Comparison of ENCODE assay signal across 8 mouse cellular contexts in the genomic region with DNA sequence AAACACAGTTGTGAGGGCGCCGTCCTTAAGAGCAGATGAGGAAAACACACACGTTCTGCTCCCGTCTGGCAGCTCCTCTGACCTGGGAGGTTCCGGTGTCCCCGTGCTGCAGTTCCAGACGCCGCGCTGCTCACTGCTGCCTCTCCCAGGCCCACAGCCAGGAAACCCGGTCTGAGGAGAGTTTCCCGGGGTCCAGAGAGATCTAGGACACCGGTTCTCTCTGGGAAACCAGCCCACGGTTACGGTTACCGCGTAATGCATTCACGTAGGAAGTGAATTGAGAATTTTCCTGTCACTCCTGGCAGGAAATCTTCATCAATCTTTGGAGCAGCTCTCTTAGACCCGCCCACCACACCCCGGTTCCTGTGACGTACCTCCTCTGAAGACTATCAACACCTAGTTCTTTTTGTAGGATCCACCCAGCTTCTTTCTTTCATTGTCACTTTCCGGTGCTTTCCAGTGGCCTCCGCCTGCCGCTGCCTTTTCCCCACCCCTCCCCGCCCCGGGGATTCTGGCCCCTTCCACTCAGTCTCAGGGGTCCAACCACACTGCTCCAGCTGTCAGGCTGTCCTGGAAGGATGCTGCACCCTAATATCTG.
A peak's percentile ranks its signal among the peaks of the same experiment; 100 is the strongest.
DNase-seq lines count a peak whose midpoint lies in the region; ATAC-seq lines count a peak whose summit lies in the region.

No protein-coding gene starts in this region.

- H3K27me3 ChIP-seq in intestine, embryonic 16.5 days (replicated peaks; ENCODE audit: control insufficient read depth, insufficient read depth, low read length): no peaks in the 10 kb centered on the region

- H3K9ac ChIP-seq in intestine, embryonic 16.5 days (ENCODE audit: low read depth, low read length): peak overlapping the region; percentile 73

- ATAC-seq in intestine, embryonic 16.5 days: peak; percentile 98

- H3K4me1 ChIP-seq in intestine, embryonic 16.5 days (ENCODE audit: control insufficient read depth, insufficient read depth, low read length): no peaks in the 10 kb centered on the region

- no peaks in the 10 kb centered on the region for H3K9me3 ChIP-seq in intestine, embryonic 16.5 days (ENCODE audit: control insufficient read depth, low read length)

- peak; percentile 42 to 51 for DNase-seq in urinary bladder, adult 18-20 months (ENCODE audit: low spot score in 2 of 2)
- DNase-seq in urinary bladder, postnatal 4 days (ENCODE audit: low spot score in 2 of 2): no peak
- DNase-seq in embryo, embryonic 11.5 days (ENCODE audit: low read depth, low spot score): peak; percentile 74
- peak; percentile 51 for DNase-seq in gonadal fat pad, adult 2 months (ENCODE audit: low read depth)
- peak; percentile 63 to 71 for DNase-seq in left cerebral cortex, postnatal 25 days (ENCODE audit: low spot score in 2 of 2)
- peak; percentile 86 for DNase-seq in mesoderm, embryonic 11.5 days (ENCODE audit: low read depth, low spot score)
- DNase-seq in right cerebral cortex, postnatal 36 days (ENCODE audit: low spot score in 2 of 2): peak; percentile 34 to 44

- peak overlapping the region; percentile 69 for H3K4me3 ChIP-seq in intestine, embryonic 16.5 days (ENCODE audit: low read length)

- peak overlapping the region; percentile 79 for H3K27ac ChIP-seq in intestine, embryonic 16.5 days (ENCODE audit: low read length)

- intact Hi-C loops in left cerebral cortex, postnatal 25 days (cut with DNase I): loop anchor here (2.0 to 5.0 kb wide), 2 partner anchors 127 to 453 kb away; a partner anchor contains a TSS

- H3K4me2 ChIP-seq in intestine, embryonic 16.5 days (ENCODE audit: low read depth, low read length): peak overlapping the region; percentile 76

- under 1% methylated on average over 25 of the region's 25 CpGs for WGBS in intestine, embryonic 16.5 days

- H3K36me3 ChIP-seq in intestine, embryonic 16.5 days (ENCODE audit: control insufficient read depth, insufficient read depth, low read length): peaks cover 4% of the 10 kb centered on the region; the same call in 1 of the 2 replicates

Comparison
In these comparisons a context has a peak if more than half of its experiments do, and no peak if none do; other contexts are left out.
1. DNase-seq: peak in urinary bladder, adult 18-20 months (2 of 2), embryo, embryonic 11.5 days (single experiment), gonadal fat pad, adult 2 months (single experiment), left cerebral cortex, postnatal 25 days (2 of 2), mesoderm, embryonic 11.5 days (single experiment) and right cerebral cortex, postnatal 36 days (2 of 2); none in urinary bladder, postnatal 4 days (0 of 2).